Mouse (Mus musculus) kidney, postnatal 14 days (tissue): ENCODE results near the gene Vwa3b.

Experiments
- DNase-seq: peaks from one replicate; pipeline ENCODE4 v3.0.0; 2022; ENCODE audit warnings: mixed read lengths

Gene Vwa3b

GRCm38 (mm10) chr1:37065658-37066412, 39.4 kb downstream of the Vwa3b start:
- no peak for DNase-seq

GRCm38 (mm10) chr1:37075759-37076158, 49.4 kb downstream of the Vwa3b start:
- DNase-seq = no peak

- DNase-seq = no peak
These were observed 50.9 kb downstream of the Vwa3b start for GRCm38 (mm10) chr1:37077266-37077665.

- no peak for DNase-seq
These were observed 51.7 kb downstream of the Vwa3b start for GRCm38 (mm10) chr1:37077955-37078549.

- no peak for DNase-seq
These were observed 54.0 kb downstream of the Vwa3b start for GRCm38 (mm10) chr1:37080442-37080841.

- no peak for DNase-seq
These were observed 55.2 kb downstream of the Vwa3b start for GRCm38 (mm10) chr1:37081376-37082214.

- no peak for DNase-seq
These were observed 55.7 kb downstream of the Vwa3b start for GRCm38 (mm10) chr1:37082215-37082464.

GRCm38 (mm10) chr1:37084075-37084474, 57.7 kb downstream of the Vwa3b start:
- no peak for DNase-seq

- DNase-seq = no peak
These were observed 58.8 kb downstream of the Vwa3b start for GRCm38 (mm10) chr1:37085171-37085570.

- no peak for DNase-seq
These were observed 62.8 kb downstream of the Vwa3b start for GRCm38 (mm10) chr1:37089191-37089590.

- no peak for DNase-seq
These were observed 71.1 kb downstream of the Vwa3b start for GRCm38 (mm10) chr1:37097382-37098093.

- DNase-seq = no peak
These were observed 71.7 kb downstream of the Vwa3b start for GRCm38 (mm10) chr1:37098094-37098555.

- no peak for DNase-seq
These were observed 74.0 kb downstream of the Vwa3b start for GRCm38 (mm10) chr1:37100361-37100760.

GRCm38 (mm10) chr1:37101016-37101415, 74.6 kb downstream of the Vwa3b start:
- DNase-seq = no peak

- DNase-seq = no peak
These were observed 75.3 kb downstream of the Vwa3b start for GRCm38 (mm10) chr1:37101717-37102116.

- DNase-seq = no peak
These were observed 78.8 kb downstream of the Vwa3b start for GRCm38 (mm10) chr1:37105194-37105593.

GRCm38 (mm10) chr1:37113781-37114180, 87.4 kb downstream of the Vwa3b start:
- no peak for DNase-seq

GRCm38 (mm10) chr1:37115847-37116246, 89.5 kb downstream of the Vwa3b start:
- no peak for DNase-seq

GRCm38 (mm10) chr1:37116574-37116973, 90.2 kb downstream of the Vwa3b start:
- DNase-seq = no peak

- DNase-seq = no peak
These were observed 91.6 kb downstream of the Vwa3b start for GRCm38 (mm10) chr1:37117964-37118363.

GRCm38 (mm10) chr1:37122306-37122705, 95.9 kb downstream of the Vwa3b start:
- no peak for DNase-seq

GRCm38 (mm10) chr1:37122798-37123197, 96.4 kb downstream of the Vwa3b start:
- no peak for DNase-seq

- no peak for DNase-seq
These were observed 98.4 kb downstream of the Vwa3b start for GRCm38 (mm10) chr1:37124696-37125349.
